Comparison of ENCODE assay signal across 8 mouse cellular contexts in the genomic region with DNA sequence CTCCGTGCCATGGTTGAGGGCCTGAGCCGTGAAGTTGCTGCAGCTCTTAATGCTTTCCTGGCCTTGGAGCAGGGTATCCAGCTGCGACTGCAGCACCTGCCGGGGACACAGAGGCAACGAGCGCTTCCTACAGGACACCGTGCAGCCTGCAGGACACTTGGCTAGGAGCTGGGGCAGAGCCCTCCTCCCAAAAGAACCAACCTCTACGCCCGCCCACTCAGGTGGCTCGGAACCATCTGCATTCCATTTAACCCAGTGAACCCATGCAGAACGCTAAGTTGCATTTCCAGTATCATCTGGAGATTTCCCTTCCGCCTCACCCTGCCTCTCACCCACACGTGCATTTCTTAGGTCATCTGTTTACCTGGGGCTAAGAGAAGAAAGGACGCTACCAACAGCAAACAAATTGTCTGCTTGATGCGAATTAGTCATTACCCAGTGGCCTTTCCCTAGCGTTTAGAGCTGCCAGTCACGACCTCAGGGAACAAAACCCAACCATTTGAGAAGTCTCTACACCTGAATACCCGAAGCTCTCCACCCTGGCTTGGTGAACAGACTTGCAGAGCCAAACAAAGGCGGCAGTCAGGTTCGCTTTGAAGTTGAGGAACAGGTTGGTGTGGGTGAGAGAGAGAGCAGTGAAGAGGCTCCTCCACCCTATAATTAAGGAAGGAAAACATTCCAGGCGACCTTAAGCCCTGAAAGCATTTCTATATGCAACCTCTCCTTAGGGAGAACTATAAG. TPM values are rescaled to one million over a fixed set of nuclear protein-coding genes. Genes with fewer than 3 reads are reported as not detected.
DNase-seq lines count a peak whose midpoint lies in the region; ATAC-seq and TF ChIP-seq lines count a peak whose summit lies in the region.

No protein-coding gene starts in this region.

- H3K4me2 ChIP-seq in midbrain, embryonic 12.5 days (replicated peaks) = peak overlapping the region; percentile 10; the same call in 1 of the 2 replicates
- H3K4me2 ChIP-seq in midbrain, postnatal 0 days (ENCODE audit: low read depth, low read length, poor library complexity, severe bottlenecking) = no peak overlapping the region
- H3K4me2 ChIP-seq in forebrain, embryonic 13.5 days = no peak overlapping the region
- 0 out of 2 replicates have a peak overlapping the region, but pooled peaks have one; percentile 23 for H3K4me2 ChIP-seq in midbrain, embryonic 13.5 days (replicated peaks)

- TF ChIP-seq POLR2A in thymus, adult 2 months (IDR thresholded peaks at IDR 0.05; ENCODE audit: control insufficient read depth, extremely low read depth, insufficient read depth, low read length, poor library complexity) = no peak

- WGBS in midbrain, embryonic 12.5 days = 56% methylated on average over 21 of the region's 21 CpGs
- WGBS in midbrain, postnatal 0 days = 55% methylated on average over 21 of the region's 21 CpGs
- 56% methylated on average over 21 of the region's 21 CpGs for WGBS in forebrain, embryonic 13.5 days
- 53% methylated on average over 21 of the region's 21 CpGs for WGBS in midbrain, embryonic 13.5 days
- 75% methylated on average over 21 of the region's 21 CpGs for WGBS in thymus, adult 2 months

- peaks cover 19% of the 10 kb centered on the region for H3K4me1 ChIP-seq in midbrain, embryonic 12.5 days
- H3K4me1 ChIP-seq in midbrain, postnatal 0 days (ENCODE audit: insufficient read depth, low read length) = no peaks in the 10 kb centered on the region
- H3K4me1 ChIP-seq in forebrain, embryonic 13.5 days = peaks cover 19% of the 10 kb centered on the region
- peaks cover 19% of the 10 kb centered on the region for H3K4me1 ChIP-seq in midbrain, embryonic 13.5 days (replicated peaks)
- peaks cover 32% of the 10 kb centered on the region for H3K4me1 ChIP-seq in thymus, adult 2 months (replicated peaks; ENCODE audit: control insufficient read depth, insufficient read depth, low read length)

- DNase-seq in midbrain, postnatal 0 days (ENCODE audit: low spot score) = no peak
- DNase-seq in kidney, postnatal 10 days = peak; percentile 43
- DNase-seq in thymus, adult 2 months = no peak
- DNase-seq in cerebellum, postnatal 14 days = no peak
- DNase-seq in layer of hippocampus, postnatal 10 days (ENCODE audit: low spot score in 2 of 2) = no peak

- no peak overlapping the region for H3K4me3 ChIP-seq in midbrain, embryonic 12.5 days
- no peak overlapping the region for H3K4me3 ChIP-seq in midbrain, postnatal 0 days (ENCODE audit: low read depth, low read length)
- no peak overlapping the region for H3K4me3 ChIP-seq in forebrain, embryonic 13.5 days
- no peak overlapping the region for H3K4me3 ChIP-seq in midbrain, embryonic 13.5 days (replicated peaks)
- no peak overlapping the region for H3K4me3 ChIP-seq in thymus, adult 2 months (ENCODE audit: control insufficient read depth, insufficient read depth, low read length)

- peaks cover 76% of the 10 kb centered on the region for H3K36me3 ChIP-seq in midbrain, embryonic 12.5 days
- peaks cover 28% of the 10 kb centered on the region for H3K36me3 ChIP-seq in midbrain, postnatal 0 days (ENCODE audit: insufficient read depth, low read length)
- H3K36me3 ChIP-seq in forebrain, embryonic 13.5 days (ENCODE audit: poor library complexity, severe bottlenecking) = peaks cover 72% of the 10 kb centered on the region
- H3K36me3 ChIP-seq in midbrain, embryonic 13.5 days = peaks cover 74% of the 10 kb centered on the region
- no peaks in the 10 kb centered on the region for H3K36me3 ChIP-seq in thymus, adult 2 months (ENCODE audit: control insufficient read depth, insufficient read depth, low read length)

- TF ChIP-seq CTCF in midbrain, postnatal 0 days (IDR thresholded peaks at IDR 0.05) = no peak
- no peak for TF ChIP-seq CTCF in thymus, adult 2 months (IDR thresholded peaks at IDR 0.05; ENCODE audit: borderline replicate concordance, control insufficient read depth, extremely low read depth, insufficient read depth, low read length, poor library complexity)

- H3K27ac ChIP-seq in midbrain, embryonic 12.5 days (replicated peaks) = 0 out of 2 replicates have a peak overlapping the region, but pooled peaks have one; percentile 10
- no peak overlapping the region for H3K27ac ChIP-seq in midbrain, postnatal 0 days (ENCODE audit: low read depth, low read length)
- H3K27ac ChIP-seq in forebrain, embryonic 13.5 days = no peak overlapping the region
- H3K27ac ChIP-seq in midbrain, embryonic 13.5 days = no peak overlapping the region; the same call in 1 of the 2 replicates
- no peak overlapping the region for H3K27ac ChIP-seq in thymus, adult 2 months (ENCODE audit: control insufficient read depth, insufficient read depth, low read length)

- no peak overlapping the region for H3K9ac ChIP-seq in midbrain, embryonic 12.5 days (replicated peaks)
- no peak overlapping the region for H3K9ac ChIP-seq in midbrain, postnatal 0 days (replicated peaks; ENCODE audit: low read length, poor library complexity, severe bottlenecking)
- no peak overlapping the region for H3K9ac ChIP-seq in forebrain, embryonic 13.5 days
- H3K9ac ChIP-seq in midbrain, embryonic 13.5 days (replicated peaks) = no peak overlapping the region

- no peaks in the 10 kb centered on the region for H3K9me3 ChIP-seq in midbrain, embryonic 12.5 days
- H3K9me3 ChIP-seq in midbrain, postnatal 0 days (ENCODE audit: low read length) = no peaks in the 10 kb centered on the region
- H3K9me3 ChIP-seq in forebrain, embryonic 13.5 days (replicated peaks) = no peaks in the 10 kb centered on the region
- H3K9me3 ChIP-seq in midbrain, embryonic 13.5 days = no peaks in the 10 kb centered on the region

- H3K27me3 ChIP-seq in midbrain, embryonic 12.5 days = peaks cover 15% of the 10 kb centered on the region
- H3K27me3 ChIP-seq in midbrain, postnatal 0 days (ENCODE audit: insufficient read depth, low read length) = no peaks in the 10 kb centered on the region
- no peaks in the 10 kb centered on the region; the same call in 1 of the 2 replicates for H3K27me3 ChIP-seq in forebrain, embryonic 13.5 days
- no peaks in the 10 kb centered on the region for H3K27me3 ChIP-seq in midbrain, embryonic 13.5 days
- no peaks in the 10 kb centered on the region; the same call in 1 of the 2 replicates for H3K27me3 ChIP-seq in thymus, adult 2 months (ENCODE audit: control insufficient read depth, insufficient read depth, low read length)

- ATAC-seq in midbrain, embryonic 12.5 days (ENCODE audit: low FRiP score, low read depth) = peak; percentile 51; the same call in 1 of the 2 replicates
- ATAC-seq in midbrain, postnatal 0 days (ENCODE audit: low FRiP score) = no peak
- ATAC-seq in forebrain, embryonic 13.5 days = 0 out of 2 replicates have a peak, but pooled peaks have one; percentile 4
- peak; percentile 34; the same call in 1 of the 2 replicates for ATAC-seq in midbrain, embryonic 13.5 days

RNA-seq across cellular contexts. Expression of gene Gm6525, which starts 17.4 kb away (rescaled TPM):
- 3.3 and 3.7 TPM in 2 replicates for polyA plus RNA-seq in midbrain, embryonic 12.5 days (2016; fragmentation: Nextera tagmentation; extraction: Ambion mirVana)
- total RNA-seq in midbrain, postnatal 0 days (2014; rRNA removed) = 0.90 TPM in 1 of 2 replicates, not detected in the other
- polyA plus RNA-seq in midbrain, postnatal 0 days (2015; fragmentation: Nextera tagmentation; extraction: Ambion mirVana) = 1.0 and 2.2 TPM in 2 replicates
- polyA plus RNA-seq in forebrain, embryonic 13.5 days (2015; fragmentation: Nextera tagmentation; extraction: Ambion mirVana) = 3.7 and 4.1 TPM in 2 replicates
- polyA plus RNA-seq in midbrain, embryonic 13.5 days (2015; fragmentation: Nextera tagmentation; extraction: Ambion mirVana) = 3.8 and 4.3 TPM in 2 replicates
- polyA plus RNA-seq in thymus, adult 2 months (2012; rRNA removed) = not detected in 2 replicates
- not detected for total RNA-seq in layer of hippocampus, postnatal 10 days (2021)

RNA-seq across cellular contexts. Expression of gene Mnd1, which starts 35.7 kb away (rescaled TPM):
- polyA plus RNA-seq in midbrain, embryonic 12.5 days (2016; fragmentation: Nextera tagmentation; extraction: Ambion mirVana) = 5.7 and 7.2 TPM in 2 replicates
- 1.9 TPM in 1 of 2 replicates, not detected in the other for total RNA-seq in midbrain, postnatal 0 days (2014; rRNA removed)
- 1.8 and 2.5 TPM in 2 replicates for polyA plus RNA-seq in midbrain, postnatal 0 days (2015; fragmentation: Nextera tagmentation; extraction: Ambion mirVana)
- polyA plus RNA-seq in forebrain, embryonic 13.5 days (2015; fragmentation: Nextera tagmentation; extraction: Ambion mirVana) = 5.3 and 5.9 TPM in 2 replicates
- 2.7 and 3.3 TPM in 2 replicates for polyA plus RNA-seq in midbrain, embryonic 13.5 days (2015; fragmentation: Nextera tagmentation; extraction: Ambion mirVana)
- polyA plus RNA-seq in thymus, adult 2 months (2012; rRNA removed) = 0.36 and 0.51 TPM in 2 replicates
- 1 to 10 TPM; 2.8 to 3.1 TPM for total RNA-seq in layer of hippocampus, postnatal 10 days (2021)

Comparison
In these comparisons a context has a peak if more than half of its experiments do, and no peak if none do; other contexts are left out.
1. H3K4me2 ChIP-seq: peak in midbrain, embryonic 12.5 days (single experiment) and midbrain, embryonic 13.5 days (single experiment); none in midbrain, postnatal 0 days (single experiment) and forebrain, embryonic 13.5 days (single experiment).